Mouse (Mus musculus) adrenal gland, postnatal 4 days (tissue): Measurements from ENCODE around the gene Elmo1. TPM values are rescaled to one million over a fixed set of nuclear protein-coding genes. Genes with fewer than 3 reads are reported as not detected.

Experiments
- DNase-seq, 2 experiments: peaks; one replicate each; pipeline ENCODE4 v3.0.0; 2021 to 2022; ENCODE audit warnings: low spot score in 2 of 2, mixed read lengths in 2 of 2
- long read RNA-seq, 2 experiments: library from polyadenylated mRNA; stranded (forward); transcript quantifications; one replicate each; pipeline ENCODE4 v2.0.0; 2021
- total RNA-seq, 2 experiments: library from RNA; stranded (reverse); gene quantifications; 2 replicates each; pipeline ENCODE4 v1.2.3; 2021

Gene Elmo1
- total RNA-seq: 10 to 100 TPM; 26.2 to 28.2 TPM
- long read RNA-seq, experiment 1, full-length matches to known transcripts: 5 of 9 reads
- long read RNA-seq, experiment 1, partial matches to known transcripts: 1 of 9 reads
- long read RNA-seq, experiment 1, other reads (novel, unspliced or antisense): 3 of 9 reads
- long read RNA-seq, experiment 2, full-length matches to known transcripts: 9 of 19 reads
- long read RNA-seq, experiment 2, partial matches to known transcripts: 1 of 19 reads
- long read RNA-seq, experiment 2, other reads (novel, unspliced or antisense): 9 of 19 reads

DNA sequence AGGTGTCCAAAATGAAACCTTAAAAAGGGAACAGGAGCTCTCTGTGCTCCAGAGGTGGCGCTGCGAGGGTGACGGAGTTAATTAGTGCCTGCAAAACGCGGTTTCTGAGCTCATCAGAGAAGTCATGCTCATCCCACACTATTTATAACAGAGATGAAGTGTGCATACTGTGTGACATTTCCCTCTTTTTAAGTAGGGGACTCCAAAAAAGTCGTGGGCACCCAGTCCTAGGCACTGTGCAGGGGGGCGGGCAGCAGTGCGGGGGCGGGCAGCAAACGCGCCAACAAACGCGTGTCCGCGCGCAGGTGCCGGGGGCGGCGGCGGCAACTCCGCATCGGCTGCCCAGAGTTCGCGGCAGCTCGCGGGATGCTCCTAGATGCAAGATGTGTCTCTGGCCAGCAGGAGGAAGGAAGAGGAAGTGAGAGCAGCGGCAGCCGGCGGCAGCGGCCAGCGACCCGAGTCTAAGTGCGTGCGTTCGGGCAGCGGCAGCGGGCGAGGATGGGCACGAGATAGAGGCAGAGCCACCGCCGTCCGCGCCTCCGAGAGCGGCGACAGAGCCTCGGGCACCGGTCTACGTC is at the start of gene Elmo1:
Gene Elmo1 (plus strand): TSS at position 464 of the 578 bp plus-strand sequence.
- DNase-seq: peak in 1 of 2 experiments; percentile 26

DNA sequence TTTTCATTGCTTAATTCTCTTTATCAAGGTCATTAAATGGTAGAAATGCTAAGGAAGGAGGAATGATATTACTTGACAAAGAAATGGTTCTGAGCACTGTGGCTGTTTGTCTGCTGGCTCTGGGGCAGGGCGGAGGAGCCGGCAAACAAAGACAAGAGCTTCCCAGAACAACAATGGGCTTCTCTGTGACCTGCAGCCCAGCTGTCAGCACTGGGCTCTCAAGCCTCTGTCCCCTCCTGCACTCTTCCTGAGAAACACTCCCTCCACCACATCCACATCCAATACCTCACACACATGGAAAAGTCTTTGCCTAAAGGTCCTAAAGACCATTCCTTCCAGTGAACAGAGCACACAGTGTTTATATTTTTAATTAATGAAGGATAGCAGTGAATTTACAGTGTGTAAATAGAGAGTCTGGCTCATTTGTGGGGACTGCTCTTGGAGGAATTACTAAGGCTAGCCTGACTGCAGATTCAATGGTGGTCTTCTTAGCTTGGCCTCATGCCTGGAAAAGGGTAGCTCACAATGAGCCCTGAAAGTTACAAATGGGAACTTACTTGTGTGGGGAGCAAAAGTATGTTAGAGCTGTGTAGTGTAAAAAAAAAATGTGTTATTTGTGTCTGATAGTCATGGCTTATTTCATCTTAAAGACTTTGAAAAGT is 49.1 kb upstream of the Elmo1 start:
- no peak for DNase-seq

DNA sequence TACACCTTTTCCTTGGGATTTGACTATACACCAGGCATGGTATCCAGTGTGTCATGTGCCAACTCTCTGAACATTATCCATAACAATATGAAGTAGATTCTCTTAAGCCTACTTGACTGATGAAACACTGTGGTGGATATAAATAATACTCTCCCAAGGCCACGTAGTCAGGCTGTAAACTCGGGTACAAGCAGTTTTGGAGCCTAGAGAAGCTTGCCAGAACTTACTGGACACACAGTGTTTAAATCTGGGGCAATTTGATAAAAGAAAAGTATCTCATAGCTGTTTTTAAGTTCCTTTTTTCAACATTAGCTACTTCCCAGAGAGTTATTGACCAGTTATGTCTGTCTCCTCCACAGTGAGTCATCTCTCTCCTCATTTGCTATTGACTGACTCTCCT is 47.5 kb upstream of the Elmo1 start:
- DNase-seq: no peak

DNA sequence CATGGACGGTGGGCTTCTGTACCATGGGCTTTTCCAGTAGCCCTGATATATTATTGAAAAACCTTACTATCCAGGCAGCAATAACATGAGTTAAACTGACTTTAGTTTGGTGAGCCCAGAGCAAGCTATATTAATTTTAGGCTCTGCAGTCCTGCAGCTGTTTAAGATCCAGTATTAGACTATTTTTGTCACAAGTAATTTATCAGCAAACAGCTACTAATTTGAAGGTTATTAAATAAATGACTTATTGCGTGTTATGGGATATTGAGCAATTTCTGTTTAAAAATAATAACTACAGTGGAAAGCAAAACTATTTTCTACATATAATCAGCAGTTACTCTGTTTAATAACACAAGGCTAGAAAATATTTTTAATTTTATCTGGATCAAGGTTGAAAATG is 45.0 kb upstream of the Elmo1 start:
- DNase-seq: no peak

DNA sequence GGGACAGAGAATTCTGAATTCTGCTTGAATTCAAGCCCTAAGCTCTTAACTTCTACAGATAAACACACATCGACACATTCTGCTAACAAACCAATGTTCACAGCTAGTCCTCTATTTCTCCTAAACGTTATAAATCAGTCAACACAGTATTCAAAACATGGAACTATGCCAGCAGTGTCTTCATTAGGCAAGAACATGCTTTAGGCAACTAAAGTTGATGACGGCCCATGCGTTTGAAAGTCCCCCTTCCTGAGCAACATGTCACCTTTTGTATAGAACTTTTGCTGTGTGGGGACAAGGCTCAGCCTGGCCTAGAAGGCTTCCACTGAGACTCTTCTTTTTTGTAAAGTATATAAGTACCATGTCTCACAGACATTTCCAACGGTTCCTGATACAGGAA is 44.6 kb upstream of the Elmo1 start:
- no peak for DNase-seq

DNA sequence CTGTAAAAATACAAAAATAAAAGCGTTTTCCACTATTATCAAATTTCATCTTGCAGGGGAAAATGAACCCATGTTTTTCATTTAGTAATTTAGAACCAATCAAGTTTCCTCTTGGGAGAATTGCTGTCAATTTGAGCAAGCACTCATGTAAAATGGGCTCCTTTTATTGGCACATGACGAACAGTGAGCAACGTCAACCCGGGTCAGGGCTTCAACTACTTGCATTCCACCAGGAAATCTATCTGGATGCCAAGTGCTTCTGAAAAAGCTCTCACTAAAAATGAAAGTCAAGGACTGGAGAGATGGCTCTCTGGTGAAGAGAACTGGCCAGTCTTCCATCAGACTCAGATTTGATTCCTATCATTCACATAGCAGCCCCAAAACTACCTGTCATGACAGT is 44.0 kb upstream of the Elmo1 start:
- DNase-seq: no peak

DNA sequence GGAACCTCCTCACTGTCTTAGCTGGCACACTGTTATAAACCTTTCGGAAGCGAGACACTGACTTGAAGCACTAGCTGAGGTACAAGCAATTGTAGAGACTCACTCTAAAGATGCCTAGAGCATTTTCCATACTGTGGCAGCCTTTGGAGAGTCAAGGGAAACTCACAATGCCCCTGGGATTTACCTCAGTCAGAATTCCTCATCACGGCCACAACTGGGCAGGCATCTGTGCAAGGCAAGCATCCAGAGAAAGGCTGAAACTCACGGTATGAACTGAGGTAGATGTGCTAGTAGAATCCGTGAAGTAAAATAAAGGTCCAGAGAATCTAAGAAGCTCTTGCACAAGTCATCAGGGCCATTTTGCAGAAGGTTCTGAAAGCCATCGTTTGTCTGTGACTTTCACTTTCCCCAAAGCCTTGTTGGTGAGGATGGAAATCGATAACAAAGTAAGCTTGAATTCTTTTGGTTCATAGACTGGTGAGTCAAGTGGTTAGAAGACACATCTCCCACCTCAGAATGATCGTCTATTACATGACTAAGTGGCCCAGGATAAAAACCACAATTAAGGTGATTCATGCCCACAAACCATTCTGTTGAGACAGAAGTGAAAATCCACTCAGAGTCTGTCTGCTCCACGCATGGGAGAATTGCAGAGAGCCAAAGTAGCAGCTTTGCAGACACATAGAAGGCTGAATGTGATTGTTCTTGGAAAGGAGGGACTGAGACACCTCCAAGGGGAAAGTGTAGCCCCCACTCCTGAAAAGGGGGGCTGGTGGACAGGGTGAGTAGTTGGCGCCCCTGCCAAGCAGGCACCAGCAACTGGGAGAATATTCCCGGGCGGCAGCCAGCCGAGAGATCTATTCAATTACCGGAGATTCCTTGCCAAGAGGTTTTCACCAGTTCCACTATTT is 42.2 kb upstream of the Elmo1 start:
- DNase-seq: no peak

DNA sequence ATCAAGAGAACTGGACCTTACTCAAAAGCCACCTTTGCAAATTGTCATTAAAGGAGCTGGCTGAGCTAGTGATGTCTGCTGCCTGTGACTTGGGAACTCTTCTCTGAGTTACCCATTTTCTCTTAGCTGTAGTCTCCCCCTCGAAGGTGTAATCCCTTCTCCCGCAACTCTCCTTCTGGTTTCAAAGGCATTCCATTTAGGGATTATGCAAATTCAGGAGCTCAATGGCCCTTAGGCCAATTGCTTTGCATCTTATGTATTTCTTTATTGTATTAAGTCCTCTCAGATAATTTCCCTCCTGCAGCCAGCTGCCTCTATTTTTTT is 41.6 kb upstream of the Elmo1 start:
- DNase-seq: no peak

DNA sequence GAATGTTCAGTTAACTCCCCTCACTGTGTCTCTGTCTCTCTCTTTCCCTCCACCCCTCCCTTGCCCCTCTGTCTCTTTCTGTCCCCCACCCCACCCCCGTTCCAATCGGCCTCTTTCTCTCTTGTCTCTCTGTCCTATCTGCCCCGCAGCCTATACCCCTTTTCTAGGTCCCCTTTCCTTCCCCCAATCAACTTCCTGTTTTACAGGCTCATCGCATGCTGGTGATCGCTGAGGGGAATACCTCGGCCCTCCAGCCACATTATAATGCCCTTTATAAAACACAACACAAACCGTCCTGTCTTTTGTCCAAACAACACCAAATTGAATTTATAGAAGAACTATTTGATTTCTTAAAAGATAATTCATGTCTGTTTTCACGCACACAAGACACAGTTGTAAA is 40.7 kb upstream of the Elmo1 start:
- DNase-seq: no peak

DNA sequence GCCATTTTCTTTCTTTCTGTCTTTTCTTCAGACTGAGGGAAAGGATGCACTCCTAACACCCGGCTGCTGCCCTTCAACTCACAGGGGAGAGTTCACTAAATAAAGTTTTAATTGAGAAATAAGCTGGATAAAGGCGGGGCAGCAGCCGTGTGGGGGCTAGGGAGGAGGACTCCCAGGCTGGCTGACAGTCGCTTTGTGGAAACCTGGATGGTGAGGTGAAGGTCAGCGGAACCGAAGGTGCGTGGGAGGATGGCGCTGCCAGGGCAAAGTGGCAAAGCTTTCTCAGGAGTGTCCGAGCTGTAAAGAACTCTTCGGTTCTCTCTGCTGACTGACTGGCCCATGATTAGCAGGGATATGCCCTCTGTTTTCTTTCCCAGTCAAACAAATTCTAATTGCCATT is 40.2 kb upstream of the Elmo1 start:
- DNase-seq: no peak

DNA sequence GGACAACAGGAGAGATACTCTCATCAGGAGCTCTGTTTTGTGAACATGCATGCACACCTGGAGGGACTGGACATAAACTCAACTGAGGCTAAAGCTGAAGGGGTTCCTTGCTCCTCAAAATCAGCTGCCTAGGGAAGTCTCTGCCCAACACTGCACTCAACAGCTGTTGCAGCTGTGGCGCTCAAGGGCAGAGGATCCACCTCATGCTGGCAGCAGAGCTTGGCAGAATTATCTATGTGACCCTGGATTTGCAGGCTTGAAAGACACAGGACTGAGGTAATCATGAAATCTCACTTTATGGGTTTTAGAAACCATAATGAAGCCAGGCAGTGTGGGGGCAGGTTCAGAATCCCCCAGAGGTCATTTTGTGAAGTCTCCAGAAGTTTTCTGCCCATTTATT is 32.5 kb upstream of the Elmo1 start:
- DNase-seq: no peak

DNA sequence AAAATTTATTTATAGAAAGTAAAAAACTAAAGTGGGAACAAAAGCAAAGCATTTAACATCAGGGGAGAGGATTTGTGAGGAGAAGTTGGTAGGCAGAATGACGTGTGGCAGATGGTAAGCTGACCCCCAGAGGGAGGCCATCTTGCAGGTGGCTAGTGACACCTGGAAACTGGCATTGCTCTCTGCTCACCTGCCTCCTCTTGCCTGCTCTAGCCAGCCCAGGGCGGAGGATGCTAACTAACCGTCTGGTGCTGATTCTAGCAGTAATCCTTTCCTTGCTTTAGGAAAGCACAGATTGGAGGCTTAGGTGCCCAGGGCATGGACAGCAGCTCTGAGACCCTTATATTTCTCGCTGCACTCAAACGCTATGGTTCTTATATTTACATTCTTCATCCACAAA is 29.4 kb upstream of the Elmo1 start:
- no peak for DNase-seq

DNA sequence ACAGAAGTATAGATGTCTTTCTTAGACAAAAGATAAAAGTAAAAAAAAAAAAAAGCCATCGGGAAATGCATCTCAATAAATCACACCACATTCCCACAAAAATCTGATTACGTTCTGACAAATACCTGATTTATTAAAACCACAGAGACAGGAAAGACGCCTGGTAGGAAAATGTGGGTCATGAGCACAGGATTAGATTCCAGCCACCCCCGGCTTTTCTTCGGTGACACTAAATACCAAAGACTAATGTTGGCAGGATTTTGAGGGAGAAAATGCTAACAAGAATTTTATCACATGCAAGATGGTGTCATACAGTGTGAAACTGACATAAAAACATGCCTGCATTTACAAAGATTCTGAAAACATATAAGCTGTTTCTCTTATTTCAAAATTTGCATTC is 27.1 kb upstream of the Elmo1 start:
- DNase-seq: no peak

DNA sequence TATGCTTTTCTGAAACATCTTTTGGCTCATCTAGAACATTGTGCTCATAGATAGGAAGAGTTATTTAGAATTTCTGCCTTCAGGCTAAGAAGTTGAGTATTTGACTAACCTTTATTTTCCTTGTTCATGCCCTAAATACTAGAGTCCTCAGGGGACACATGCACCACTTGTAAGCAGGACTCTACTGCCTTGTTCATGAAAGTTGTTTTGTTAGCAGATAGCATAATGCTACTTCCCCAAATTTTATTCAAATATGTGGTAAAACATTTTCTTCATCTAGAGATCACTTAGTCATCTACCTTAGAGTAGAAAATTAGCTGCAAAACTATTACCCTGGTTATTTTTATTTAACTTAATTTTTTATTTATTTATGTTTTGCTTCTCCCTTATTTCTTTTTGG is 18.4 kb upstream of the Elmo1 start:
- no peak for DNase-seq

DNA sequence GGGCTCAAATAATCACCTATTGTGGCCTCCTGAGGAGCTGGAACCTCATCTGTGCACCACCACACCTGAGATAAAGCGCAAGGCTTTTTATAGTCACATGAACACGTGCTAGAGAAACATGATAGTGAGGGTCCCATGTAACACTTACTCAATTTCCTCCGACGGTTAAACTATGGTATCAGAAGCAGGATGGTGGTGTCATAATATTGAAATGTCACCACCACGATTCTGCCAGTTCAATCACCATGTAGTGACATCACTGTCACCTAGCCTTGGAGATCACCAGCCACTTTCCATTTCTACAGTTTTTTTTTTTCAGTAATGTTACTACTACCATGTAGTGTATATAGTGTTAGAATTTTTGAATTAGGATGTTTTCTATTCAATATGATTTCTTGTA is 17.4 kb upstream of the Elmo1 start:
- no peak for DNase-seq

DNA sequence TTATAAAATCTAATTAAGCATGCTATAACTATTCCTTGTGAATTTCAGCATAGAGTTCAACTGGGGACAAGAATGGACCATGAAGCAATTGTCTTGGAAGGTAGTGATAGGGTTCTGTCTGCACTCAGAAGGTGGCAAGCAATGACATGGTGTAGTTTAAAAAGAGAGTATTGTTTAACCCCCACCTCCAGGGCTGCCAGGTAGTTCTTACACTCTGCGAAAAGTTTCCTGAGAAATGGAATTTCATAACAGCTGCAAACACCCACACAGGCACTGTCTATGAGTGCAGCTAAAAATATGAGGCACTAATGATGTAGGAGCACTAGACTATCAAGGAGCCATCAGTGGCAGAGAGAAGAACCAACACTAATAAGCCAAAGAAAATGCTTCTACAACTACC is 13.9 kb upstream of the Elmo1 start:
- DNase-seq: no peak

DNA sequence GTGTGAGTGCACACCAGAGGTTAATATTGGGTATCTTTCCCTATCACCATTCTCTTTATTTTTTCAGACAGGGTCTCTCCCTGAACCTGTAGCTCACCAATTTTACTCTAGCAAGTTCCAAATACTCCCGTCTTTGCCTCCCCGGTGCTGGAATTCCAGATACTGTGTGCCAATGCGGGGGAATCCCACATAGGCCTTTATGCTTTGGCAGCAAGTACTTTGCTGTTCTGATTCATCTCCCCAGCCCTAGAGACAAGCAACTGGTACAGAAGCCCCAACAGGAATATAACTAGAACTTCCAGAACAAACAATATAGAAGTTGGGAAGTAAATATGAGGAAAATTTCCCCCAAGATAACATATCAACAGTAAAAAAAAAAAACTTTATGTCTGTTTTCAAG is 13.2 kb upstream of the Elmo1 start:
- DNase-seq: no peak

DNA sequence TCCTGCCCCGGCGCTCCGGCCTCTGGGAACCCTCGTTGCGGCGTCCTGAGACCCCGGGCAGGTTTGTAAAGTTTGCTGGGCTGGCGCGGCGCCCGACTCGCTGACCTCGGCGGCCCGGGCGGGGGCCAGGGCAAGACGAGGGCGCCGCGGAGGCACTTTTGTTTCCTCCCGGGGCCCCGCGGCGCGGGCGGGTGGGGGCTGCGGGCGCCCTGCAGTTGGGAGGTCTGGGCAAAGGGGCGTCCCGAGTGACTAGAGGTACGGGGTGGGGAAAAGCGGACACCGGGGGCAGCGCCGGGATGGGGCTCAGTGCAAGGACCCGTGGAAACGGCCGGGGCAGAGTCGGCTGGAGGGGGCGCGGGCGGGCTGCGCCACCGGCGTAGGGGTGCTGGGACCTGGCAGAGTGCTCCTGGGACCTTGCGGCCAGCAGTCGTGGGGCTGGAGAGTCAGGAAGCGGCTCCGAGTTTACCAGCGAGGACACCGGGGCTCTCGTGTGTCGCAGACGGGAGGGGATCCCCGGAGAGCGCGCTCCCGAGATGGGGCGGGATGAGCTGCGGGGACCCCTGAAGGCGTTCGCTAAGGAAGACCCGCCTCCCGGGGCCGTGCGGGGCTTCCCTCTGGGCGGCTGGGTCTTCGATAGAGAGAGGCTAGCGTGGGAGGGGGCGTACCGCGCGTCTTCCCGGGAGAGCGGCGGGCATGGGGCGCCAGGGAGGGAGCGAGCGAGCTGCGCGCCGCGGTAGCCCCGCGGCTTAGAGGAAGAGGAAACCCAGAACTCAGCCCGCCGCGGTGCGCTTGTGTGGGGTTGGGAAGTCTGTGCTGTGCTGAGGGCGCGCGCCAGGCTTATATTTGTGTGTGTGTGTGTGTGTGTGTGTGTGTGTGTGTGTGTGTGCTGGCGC is 561 bp downstream of the Elmo1 start:
- DNase-seq: peak; percentile 19 to 53

DNA sequence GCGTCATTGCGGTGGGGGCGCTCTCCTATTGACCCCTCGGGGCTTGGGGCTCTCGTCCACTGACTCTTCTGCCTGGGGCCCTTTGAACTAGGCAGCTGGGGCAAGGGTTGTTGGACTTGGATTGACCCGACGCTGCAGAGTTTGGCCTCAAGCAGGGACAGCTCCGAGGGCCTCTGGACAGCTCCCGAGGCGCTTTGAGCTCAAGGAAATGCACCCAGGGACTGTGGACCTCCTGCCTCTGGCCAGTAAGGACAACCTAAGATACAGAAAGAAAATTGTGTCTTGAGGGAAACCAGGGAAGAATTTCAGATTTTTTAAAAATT is 1.2 kb downstream of the Elmo1 start:
- no peak for DNase-seq

DNA sequence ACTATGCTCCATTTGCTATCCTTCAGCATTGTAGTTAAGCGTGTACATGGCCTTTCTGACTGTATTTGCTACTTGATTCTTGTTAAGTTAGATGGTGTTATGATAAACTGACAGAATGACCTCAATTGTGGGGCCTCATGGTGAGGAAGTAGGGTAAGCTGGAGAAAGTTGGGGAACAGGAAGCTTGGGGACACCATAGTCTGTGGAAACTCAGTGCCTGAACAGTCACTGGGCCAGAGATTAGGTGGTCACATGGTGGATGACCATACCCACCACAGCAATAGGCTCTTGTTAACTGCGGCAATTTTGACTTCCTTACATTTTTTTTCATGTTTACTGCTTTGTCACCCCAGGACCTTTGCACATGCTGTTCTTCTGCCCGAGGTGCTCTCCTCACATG is 1.9 kb downstream of the Elmo1 start:
- no peak for DNase-seq
